ENCODE assay signal across 7 mouse cellular contexts in the genomic region with DNA sequence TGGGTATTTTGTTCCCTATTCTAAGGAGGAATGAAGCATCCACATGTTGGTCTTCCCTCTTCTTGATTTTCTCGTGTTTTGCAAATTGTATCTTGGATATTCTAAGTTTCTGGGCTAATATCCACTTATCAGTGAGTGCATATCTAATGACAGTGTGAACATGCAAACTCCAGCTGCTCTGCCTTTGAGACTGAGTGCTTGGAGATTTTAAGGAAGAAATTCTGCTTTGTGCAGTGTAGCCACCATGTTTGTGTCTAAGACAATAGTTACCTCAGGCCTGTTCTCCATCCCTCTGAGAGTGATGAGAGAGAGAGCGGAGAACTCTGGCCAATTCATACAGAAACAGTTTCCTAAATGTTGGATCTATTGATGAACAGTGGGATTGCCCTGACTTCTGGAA.
DNase-seq lines count a peak whose midpoint lies in the region; ATAC-seq lines count a peak whose summit lies in the region.
"Not testable (repeated sequence)": the region's sequence is repeated elsewhere in the genome, so short reads cannot be mapped to it uniquely, and the experiment has no call there.

No protein-coding gene starts in this region.

- H3K36me3 ChIP-seq in forebrain, embryonic 10.5 days (replicated peaks); forebrain, embryonic 15.5 days; hindbrain, embryonic 11.5 days (ENCODE audit: control insufficient read depth, insufficient read depth, low read length); hindbrain, embryonic 15.5 days; midbrain, embryonic 10.5 days; midbrain, embryonic 14.5 days (ENCODE audit: control insufficient read depth, insufficient read depth, low read length); neural tube, embryonic 11.5 days (ENCODE audit: control insufficient read depth, insufficient read depth, low read length): not testable (repeated sequence)

- WGBS in forebrain, embryonic 10.5 days, result 90% methylated on average over 2 of the region's 2 CpGs
- 81% methylated on average over 2 of the region's 2 CpGs for WGBS in forebrain, embryonic 15.5 days
- WGBS in hindbrain, embryonic 11.5 days, result 94% methylated on average over 2 of the region's 2 CpGs
- 84% methylated on average over 2 of the region's 2 CpGs for WGBS in hindbrain, embryonic 15.5 days
- 88% methylated on average over 2 of the region's 2 CpGs for WGBS in midbrain, embryonic 10.5 days
- WGBS in midbrain, embryonic 14.5 days, result 56% methylated on average over 2 of the region's 2 CpGs
- 85% methylated on average over 2 of the region's 2 CpGs for WGBS in neural tube, embryonic 11.5 days

- H3K9me3 ChIP-seq in forebrain, embryonic 10.5 days; forebrain, embryonic 15.5 days; hindbrain, embryonic 11.5 days (ENCODE audit: control insufficient read depth, low read length); hindbrain, embryonic 15.5 days; midbrain, embryonic 10.5 days (replicated peaks); midbrain, embryonic 14.5 days (ENCODE audit: control insufficient read depth, low read length); neural tube, embryonic 11.5 days (ENCODE audit: control insufficient read depth, low read length): not testable (repeated sequence)

- H3K27ac ChIP-seq in forebrain, embryonic 10.5 days, result peak overlapping the region; percentile 81; the same call in 1 of the 2 replicates
- H3K27ac ChIP-seq in forebrain, embryonic 15.5 days (replicated peaks), result peak overlapping the region; percentile 91
- H3K27ac ChIP-seq in hindbrain, embryonic 11.5 days (ENCODE audit: low read depth, low read length), result peak overlapping the region; percentile 78
- H3K27ac ChIP-seq in hindbrain, embryonic 15.5 days (replicated peaks), result peak overlapping the region; percentile 64
- H3K27ac ChIP-seq in midbrain, embryonic 10.5 days (replicated peaks), result peak overlapping the region; percentile 86
- H3K27ac ChIP-seq in midbrain, embryonic 14.5 days (replicated peaks; ENCODE audit: low read depth, low read length), result peak overlapping the region; percentile 95
- H3K27ac ChIP-seq in neural tube, embryonic 11.5 days (ENCODE audit: low read depth, low read length), result peak overlapping the region; percentile 90

- not testable (repeated sequence) for H3K9ac ChIP-seq in forebrain, embryonic 15.5 days (replicated peaks); hindbrain, embryonic 11.5 days (ENCODE audit: low read depth, low read length); hindbrain, embryonic 15.5 days; midbrain, embryonic 14.5 days (replicated peaks; ENCODE audit: low read length); neural tube, embryonic 11.5 days (ENCODE audit: low read length)

- not testable (repeated sequence) for H3K4me2 ChIP-seq in forebrain, embryonic 15.5 days (replicated peaks); hindbrain, embryonic 11.5 days (replicated peaks; ENCODE audit: low read depth, low read length); hindbrain, embryonic 15.5 days; midbrain, embryonic 14.5 days (ENCODE audit: low read length); neural tube, embryonic 11.5 days (ENCODE audit: low read depth)

- peaks cover 29% of the 10 kb centered on the region for H3K4me1 ChIP-seq in forebrain, embryonic 10.5 days
- H3K4me1 ChIP-seq in forebrain, embryonic 15.5 days, result peaks cover 14% of the 10 kb centered on the region
- not testable (repeated sequence) for H3K4me1 ChIP-seq in hindbrain, embryonic 11.5 days (replicated peaks; ENCODE audit: control insufficient read depth, insufficient read depth, low read length); hindbrain, embryonic 15.5 days (replicated peaks)
- H3K4me1 ChIP-seq in midbrain, embryonic 10.5 days, result peaks cover 52% of the 10 kb centered on the region
- peaks cover 19% of the 10 kb centered on the region for H3K4me1 ChIP-seq in midbrain, embryonic 14.5 days (ENCODE audit: control insufficient read depth, insufficient read depth, low read length)
- peaks cover 11% of the 10 kb centered on the region for H3K4me1 ChIP-seq in neural tube, embryonic 11.5 days (ENCODE audit: control insufficient read depth, insufficient read depth, low read length)

- H3K27me3 ChIP-seq in forebrain, embryonic 10.5 days (ENCODE audit: poor library complexity, severe bottlenecking); forebrain, embryonic 15.5 days; hindbrain, embryonic 11.5 days (ENCODE audit: control insufficient read depth, insufficient read depth, low read length); hindbrain, embryonic 15.5 days; midbrain, embryonic 10.5 days (ENCODE audit: low read depth, poor library complexity, severe bottlenecking); midbrain, embryonic 14.5 days (ENCODE audit: control insufficient read depth, insufficient read depth, low read length); neural tube, embryonic 11.5 days (ENCODE audit: control insufficient read depth, insufficient read depth, low read length): not testable (repeated sequence)

- ATAC-seq in forebrain, embryonic 15.5 days (replicated peaks); hindbrain, embryonic 11.5 days (ENCODE audit: low FRiP score); hindbrain, embryonic 15.5 days (ENCODE audit: low FRiP score, low read depth); midbrain, embryonic 14.5 days (ENCODE audit: low FRiP score, low TSS enrichment); neural tube, embryonic 11.5 days (ENCODE audit: insufficient read depth, low FRiP score, low TSS enrichment): not testable (repeated sequence)

- DNase-seq in forebrain, embryonic 10.5 days (ENCODE audit: extremely low spot score, low spot score); midbrain, embryonic 10.5 days (ENCODE audit: low spot score); midbrain, embryonic 14.5 days; neural tube, embryonic 11.5 days (ENCODE audit: low spot score): not testable (repeated sequence)
- peak; percentile 5 for DNase-seq in hindbrain, embryonic 11.5 days (ENCODE audit: low spot score)

- H3K4me3 ChIP-seq in forebrain, embryonic 10.5 days; forebrain, embryonic 15.5 days; hindbrain, embryonic 11.5 days (ENCODE audit: low read depth, low read length); hindbrain, embryonic 15.5 days; midbrain, embryonic 10.5 days; midbrain, embryonic 14.5 days (replicated peaks; ENCODE audit: low read depth, low read length); neural tube, embryonic 11.5 days (ENCODE audit: low read depth, low read length): not testable (repeated sequence)
